Mouse (Mus musculus) embryonic fibroblast, embryonic 13.5 days (primary cell): ENCODE results near the gene Ntrk3.

Experiments
- CTCF ChIP-seq: IDR thresholded peaks from 2 replicates; pipeline ENCODE4 v1.5.1; 2011; ENCODE audit warnings: mild to moderate bottlenecking, control low read depth, low read length, moderate library complexity, borderline replicate concordance; ENCODE audit not compliant: insufficient read depth
- POLR2A ChIP-seq: IDR thresholded peaks from 2 replicates; pipeline ENCODE4 v1.6.1; 2011; ENCODE audit warnings: low read depth, mild to moderate bottlenecking, control low read depth, low read length, moderate library complexity

- TF ChIP-seq POLR2A (no peak), CTCF (no peak)
Measured at GRCm38 (mm10) chr7:78668003-78668635, 69.7 kb downstream of the Ntrk3 start.
